Mouse (Mus musculus) liver, postnatal 0 days (tissue): ENCODE results near the gene Wwox. TPM values are rescaled to one million over a fixed set of nuclear protein-coding genes. Genes with fewer than 3 reads are reported as not detected.

Experiments used
- ATAC-seq: fragments of 200-750 bp; cut with Nextera tagmentation; 2 replicates; pipeline ENCODE4 v1.8.0; 2017; ENCODE audit warnings: mild to moderate bottlenecking, moderate library complexity
- DNase-seq: peaks from one replicate; pipeline ENCODE4 v3.0.0-alpha.2; 2016
- H3K27ac ChIP-seq: fragments of 300-500 bp; sonication (generic); 2 replicates; pipeline ENCODE4 v1.5.1; 2014; ENCODE audit warnings: antibody characterized with exemption, moderate library complexity, mild to moderate bottlenecking, low read depth
- H3K27me3 ChIP-seq: fragments of 300-500 bp; sonication (generic); 2 replicates; pipeline ENCODE4 v1.6.1; 2014; ENCODE audit warnings: low read length, control low read depth, mixed read lengths; ENCODE audit not compliant: insufficient read depth
- H3K36me3 ChIP-seq: fragments of 300-500 bp; sonication (generic); replicated peaks from 2 replicates; pipeline ENCODE4 v1.6.1; 2014; ENCODE audit warnings: mild to moderate bottlenecking, control low read depth, low read length, moderate library complexity, mixed read lengths; ENCODE audit not compliant: insufficient read depth
- H3K4me1 ChIP-seq: fragments of 300-500 bp; sonication (generic); 2 replicates; pipeline ENCODE4 v1.6.1; 2014; ENCODE audit warnings: antibody characterized with exemption, mild to moderate bottlenecking, control low read depth; ENCODE audit not compliant: insufficient read depth
- H3K4me2 ChIP-seq: fragments of 300-500 bp; sonication (generic); 2 replicates; pipeline ENCODE4 v1.6.1; 2014; ENCODE audit warnings: low read depth, mild to moderate bottlenecking, low read length, moderate library complexity, mixed read lengths
- H3K4me3 ChIP-seq: fragments of 300-500 bp; sonication (generic); 2 replicates; pipeline ENCODE4 v1.5.1; 2014; ENCODE audit warnings: low read depth, low read length
- H3K9ac ChIP-seq: fragments of 300-500 bp; sonication (generic); replicated peaks from 2 replicates; pipeline ENCODE4 v1.6.1; 2014; ENCODE audit warnings: mild to moderate bottlenecking, moderate library complexity
- H3K9me3 ChIP-seq: fragments of 300-500 bp; sonication (generic); 2 replicates; pipeline ENCODE4 v1.6.1; 2016; ENCODE audit warnings: mild to moderate bottlenecking, control low read depth, low read length, mixed read lengths
- CTCF ChIP-seq: sonication (generic); IDR thresholded peaks from 2 replicates; pipeline ENCODE4 v1.5.1; 2016; ENCODE audit warnings: antibody characterized with exemption, low read depth
- EP300 ChIP-seq: IDR thresholded peaks from 2 replicates; pipeline ENCODE4 v1.6.1; 2016; ENCODE audit warnings: antibody characterized with exemption, low read depth, mild to moderate bottlenecking
- WGBS: fragments of 180-500 bp; shearing (Covaris S2); extraction: QIAGEN DNeasy Blood & Tissue Kit; methylation state at CpG from one replicate; pipeline ENCODE4 v1.1.7; 2014; ENCODE audit not compliant: insufficient replicate concordance; 5-methylcytosine and 5-hydroxymethylcytosine counted together
- polyA plus RNA-seq: library from polyadenylated mRNA; unstranded; fragments of >200 nt; fragmentation: Nextera tagmentation; extraction: Ambion mirVana; gene quantifications from 2 replicates; pipeline ENCODE4 v1.2.1, GENCODE M21; 2015

Wwox gene
- polyA plus RNA-seq, 1 experiment from 2014 or later: 3.9 TPM

DNA sequence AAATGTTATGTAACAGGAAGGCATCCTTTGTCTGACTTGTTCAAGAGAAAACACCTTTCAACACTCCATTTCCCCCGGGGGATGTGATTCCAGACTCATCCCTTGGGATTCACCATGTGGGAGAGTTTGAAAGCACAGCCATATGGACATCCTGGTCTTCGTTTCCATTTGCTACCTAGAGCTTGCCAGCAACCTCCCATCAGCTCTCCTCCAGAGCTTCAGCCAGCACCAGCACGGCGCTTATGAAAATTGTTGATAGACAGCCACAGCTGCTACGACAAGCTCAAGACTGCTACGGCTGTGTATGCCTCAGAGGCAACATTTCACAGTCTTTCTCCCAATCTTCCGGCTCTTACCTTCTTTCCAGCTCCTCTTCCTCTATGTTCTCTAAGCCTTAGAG, 484.2 kb downstream of the Wwox start:
- Histone ChIP-seq H3K36me3 (no peaks in the 10 kb centered on the region), H3K27me3 (no peaks in the 10 kb centered on the region), H3K27ac (no peak overlapping the region), H3K4me3 (no peak overlapping the region), H3K4me1 (peaks cover 8% of the 10 kb centered on the region; the same call in 1 of the 2 replicates), H3K9me3 (no peaks in the 10 kb centered on the region), H3K9ac (no peak overlapping the region), H3K4me2 (no peak overlapping the region)
- no peak for TF ChIP-seq CTCF
- TF ChIP-seq EP300: no peak
- ATAC-seq (no peak), DNase-seq (no peak)
- WGBS: 76% methylated on average over 7 of the region's 7 CpGs

DNA sequence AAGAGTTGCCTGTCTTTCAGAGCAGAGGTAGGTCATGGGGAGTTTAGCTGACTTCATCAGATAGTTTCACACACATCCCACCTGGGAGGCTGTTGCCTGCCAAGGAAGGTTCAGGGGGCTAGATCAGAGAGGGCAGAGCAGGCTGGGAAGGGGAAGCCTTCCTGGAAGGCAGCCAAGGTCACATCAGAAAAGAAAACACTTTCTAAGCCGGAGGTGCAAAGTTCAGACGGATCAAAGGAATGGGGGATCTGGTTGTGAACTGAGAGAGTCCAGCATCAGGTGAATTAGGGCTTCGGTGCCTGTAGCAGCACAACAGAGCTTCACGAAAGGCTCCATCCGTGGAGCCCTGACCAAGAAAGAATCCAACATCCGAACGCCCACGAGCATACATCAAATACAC, 488.0 kb downstream of the Wwox start:
- no peak overlapping the region for H3K27ac ChIP-seq
- no peak overlapping the region; the same call in 1 of the 2 replicates for H3K4me2 ChIP-seq
- ATAC-seq: peak; percentile 53; the same call in 1 of the 2 replicates
- no peaks in the 10 kb centered on the region for H3K36me3 ChIP-seq
- no peak overlapping the region for H3K9ac ChIP-seq
- no peaks in the 10 kb centered on the region for H3K27me3 ChIP-seq
- no peak overlapping the region for H3K4me3 ChIP-seq
- no peak for TF ChIP-seq CTCF
- TF ChIP-seq EP300: no peak
- peaks cover 8% of the 10 kb centered on the region; the same call in 1 of the 2 replicates for H3K4me1 ChIP-seq
- no peaks in the 10 kb centered on the region for H3K9me3 ChIP-seq
- peak; percentile 36 for DNase-seq
- 49% methylated on average over 8 of the region's 8 CpGs for WGBS

DNA sequence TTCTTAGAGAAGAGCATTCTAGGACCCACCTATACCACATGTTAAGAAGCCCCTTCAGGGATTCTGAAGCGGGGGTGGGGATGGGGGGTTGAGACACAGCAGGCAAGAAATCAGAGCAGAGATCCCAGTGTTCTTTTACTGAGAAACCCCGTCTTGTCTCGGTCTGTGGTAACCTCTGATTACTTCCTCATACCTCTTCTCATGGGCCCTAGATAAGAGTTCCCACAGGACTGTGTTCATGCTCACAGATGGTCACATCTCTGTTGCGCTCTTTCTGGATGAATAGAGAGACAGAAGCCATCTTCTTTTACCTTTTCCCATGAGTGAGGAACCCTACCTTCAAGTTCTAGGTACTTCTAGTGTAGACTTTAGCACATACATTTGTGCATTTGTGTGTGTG, 488.5 kb downstream of the Wwox start:
- no peak for TF ChIP-seq EP300
- no peak for TF ChIP-seq CTCF
- no peak overlapping the region for H3K4me2 ChIP-seq
- H3K9me3 ChIP-seq: no peaks in the 10 kb centered on the region
- no peaks in the 10 kb centered on the region for H3K36me3 ChIP-seq
- no peaks in the 10 kb centered on the region for H3K27me3 ChIP-seq
- H3K9ac ChIP-seq: no peak overlapping the region
- DNase-seq (no peak), ATAC-seq (no peak)
- 45% methylated on average over 4 of the region's 4 CpGs for WGBS
- H3K4me1 ChIP-seq: peaks cover 8% of the 10 kb centered on the region; the same call in 1 of the 2 replicates
- H3K27ac ChIP-seq: no peak overlapping the region
- H3K4me3 ChIP-seq: no peak overlapping the region

DNA sequence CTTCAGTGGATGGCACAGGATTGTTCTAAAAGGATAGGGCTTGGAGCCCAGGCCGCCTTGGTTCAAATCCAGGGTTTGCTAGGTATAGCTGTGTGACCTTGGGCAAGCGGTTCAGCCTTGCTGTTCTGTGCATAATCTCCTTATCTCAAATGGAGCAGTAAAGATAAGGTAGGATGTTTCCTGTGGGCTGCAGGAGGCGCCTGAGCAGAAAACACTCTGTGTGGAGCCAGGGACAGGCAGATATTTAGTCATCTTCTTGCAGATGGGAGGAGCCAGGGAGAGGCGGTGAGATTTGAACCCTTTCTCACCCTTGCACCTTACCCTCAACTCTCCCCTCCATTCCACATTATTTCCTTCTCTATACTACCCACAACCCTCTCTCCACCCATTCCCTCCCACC, 490.1 kb downstream of the Wwox start:
- H3K4me2 ChIP-seq: no peak overlapping the region
- ATAC-seq: no peak
- H3K27me3 ChIP-seq: no peaks in the 10 kb centered on the region
- no peak overlapping the region for H3K9ac ChIP-seq
- no peak for DNase-seq
- H3K9me3 ChIP-seq: no peaks in the 10 kb centered on the region
- TF ChIP-seq CTCF (no peak), EP300 (no peak)
- H3K4me3 ChIP-seq: no peak overlapping the region
- H3K36me3 ChIP-seq: no peaks in the 10 kb centered on the region
- 67% methylated on average over 4 of the region's 4 CpGs for WGBS
- peaks cover 8% of the 10 kb centered on the region; the same call in 1 of the 2 replicates for H3K4me1 ChIP-seq
- no peak overlapping the region for H3K27ac ChIP-seq

DNA sequence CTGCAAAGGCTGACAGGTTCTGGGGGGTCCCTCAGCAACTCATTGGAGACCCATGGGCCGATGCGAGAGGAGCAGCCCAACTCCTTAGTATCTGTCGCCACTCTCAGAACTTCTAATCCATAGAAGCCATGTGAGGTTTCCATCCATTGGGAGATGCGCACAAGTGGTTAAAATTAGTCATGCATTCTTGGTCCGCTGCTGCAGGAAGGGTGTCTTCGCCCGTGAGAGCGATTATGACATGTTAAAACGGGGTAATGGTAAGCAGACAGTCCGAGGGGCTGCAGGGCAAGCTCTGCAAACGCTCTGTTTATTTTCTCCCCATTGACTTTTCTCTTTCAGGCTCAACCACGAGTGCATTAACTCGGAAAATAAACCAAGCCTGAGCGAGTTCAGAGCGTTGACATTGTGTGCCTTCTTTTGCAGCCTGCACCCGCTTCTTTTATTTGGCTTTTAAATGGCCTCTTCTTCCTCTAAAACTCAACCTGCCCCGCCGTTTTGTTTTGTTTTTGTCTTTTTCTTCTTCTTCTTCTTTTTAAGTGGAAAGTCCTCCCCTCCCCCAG, 492.7 kb downstream of the Wwox start:
- DNase-seq (no peak), ATAC-seq (no peak)
- Histone ChIP-seq H3K4me1 (peaks cover 8% of the 10 kb centered on the region; the same call in 1 of the 2 replicates), H3K36me3 (no peaks in the 10 kb centered on the region), H3K27me3 (no peaks in the 10 kb centered on the region), H3K9ac (no peak overlapping the region), H3K27ac (no peak overlapping the region), H3K4me2 (peak overlapping the region; percentile 29), H3K9me3 (no peaks in the 10 kb centered on the region), H3K4me3 (no peak overlapping the region)
- 60% methylated on average over 18 of the region's 18 CpGs for WGBS
- TF ChIP-seq EP300 (no peak), CTCF (no peak)

DNA sequence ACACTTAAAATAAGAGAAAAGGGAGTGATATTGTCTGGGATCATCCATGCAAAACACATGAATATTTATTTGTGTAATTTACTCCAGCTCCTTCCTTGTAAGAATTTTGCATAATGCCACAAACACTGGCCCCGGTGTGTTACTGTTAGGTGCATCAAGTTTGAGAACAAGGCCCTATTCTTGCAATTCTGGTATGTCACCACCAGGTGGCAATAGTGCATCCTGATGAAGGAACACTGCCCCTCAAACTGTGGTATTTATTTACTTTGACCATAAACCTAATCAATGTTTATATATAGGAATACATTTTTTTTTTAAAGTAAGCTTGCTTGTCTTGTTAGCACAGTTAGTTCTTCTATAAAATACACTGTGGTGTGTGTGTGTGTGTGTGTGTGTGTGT, 493.8 kb downstream of the Wwox start:
- DNase-seq (no peak), ATAC-seq (no peak)
- Histone ChIP-seq H3K4me2 (no peak overlapping the region), H3K9me3 (no peaks in the 10 kb centered on the region), H3K4me3 (no peak overlapping the region), H3K27me3 (no peaks in the 10 kb centered on the region), H3K36me3 (no peaks in the 10 kb centered on the region), H3K27ac (no peak overlapping the region), H3K4me1 (no peaks in the 10 kb centered on the region), H3K9ac (no peak overlapping the region)
- WGBS: 84% methylated on average over 1 of the region's 1 CpGs
- peak; percentile 63 for TF ChIP-seq CTCF
- no peak for TF ChIP-seq EP300
